Mouse (Mus musculus) intestine, embryonic 15.5 days (tissue): ENCODE data around the gene Chd9. TPM values are rescaled to one million over a fixed set of nuclear protein-coding genes. Genes with fewer than 3 reads are reported as not detected.
"Not testable (repeated sequence)": the region's sequence is repeated elsewhere in the genome, so short reads cannot be mapped to it uniquely, and the experiment has no call there.

Source experiments
- ATAC-seq: fragments of 200-750 bp; cut with Nextera tagmentation; 2 replicates; pipeline ENCODE4 v1.8.0; 2017; ENCODE audit warnings: moderate TSS enrichment, moderate library complexity
- H3K27ac ChIP-seq: fragments of 300-500 bp; sonication (generic); 2 replicates; pipeline ENCODE4 v1.5.1; 2015; ENCODE audit warnings: mild to moderate bottlenecking, inconsistent platforms
- H3K27me3 ChIP-seq: fragments of 300-500 bp; sonication (generic); replicated peaks from 2 replicates; pipeline ENCODE4 v1.6.1; 2015; ENCODE audit warnings: inconsistent platforms
- H3K36me3 ChIP-seq: fragments of 300-500 bp; sonication (generic); 2 replicates; pipeline ENCODE4 v1.6.1; 2015; ENCODE audit warnings: inconsistent platforms
- H3K4me1 ChIP-seq: fragments of 300-500 bp; sonication (generic); replicated peaks from 2 replicates; pipeline ENCODE4 v1.6.1; 2015; ENCODE audit warnings: inconsistent platforms
- H3K4me2 ChIP-seq: fragments of 300-500 bp; sonication (generic); replicated peaks from 2 replicates; pipeline ENCODE4 v1.6.1; 2015; ENCODE audit warnings: mild to moderate bottlenecking, inconsistent platforms
- H3K4me3 ChIP-seq: fragments of 300-500 bp; sonication (generic); replicated peaks from 2 replicates; pipeline ENCODE4 v1.5.1; 2015; ENCODE audit warnings: inconsistent platforms
- H3K9ac ChIP-seq: fragments of 300-500 bp; sonication (generic); 2 replicates; pipeline ENCODE4 v1.6.1; 2015; ENCODE audit warnings: inconsistent platforms
- H3K9me3 ChIP-seq: fragments of 300-500 bp; sonication (generic); 2 replicates; pipeline ENCODE4 v1.6.1; 2016; ENCODE audit warnings: inconsistent platforms
- WGBS: fragments of 180-500 bp; shearing (Covaris S2); methylation state at CpG from one replicate; pipeline ENCODE4 v1.1.7; 2015; 5-methylcytosine and 5-hydroxymethylcytosine counted together
- polyA plus RNA-seq: library from polyadenylated mRNA; unstranded; fragments of >200 nt; fragmentation: Nextera tagmentation; extraction: Ambion mirVana; gene quantifications from 2 replicates; pipeline ENCODE4 v1.2.1, GENCODE M21; 2015

Gene Chd9
- polyA plus RNA-seq, 1 experiment from 2014 or later = 154 TPM

GRCm38 (mm10) chr8:90906922-90907321, 78.8 kb downstream of the Chd9 start:
- Histone ChIP-seq H3K27me3 (no peaks in the 10 kb centered on the region), H3K27ac (no peak overlapping the region), H3K4me1 (no peaks in the 10 kb centered on the region), H3K4me2 (peak overlapping the region; percentile 93; the same call in 1 of the 2 replicates), H3K4me3 (no peak overlapping the region; the same call in 1 of the 2 replicates), H3K36me3 (no peaks in the 10 kb centered on the region), H3K9me3 (no peaks in the 10 kb centered on the region), H3K9ac (no peak overlapping the region)
- WGBS = 95% methylated on average over 4 of the region's 4 CpGs
- ATAC-seq = no peak

GRCm38 (mm10) chr8:90907516-90907847, 79.3 kb downstream of the Chd9 start:
- Histone ChIP-seq H3K4me1 (no peaks in the 10 kb centered on the region), H3K4me3 (peak overlapping the region; percentile 79), H3K36me3 (no peaks in the 10 kb centered on the region), H3K27ac (peak overlapping the region; percentile 90), H3K27me3 (no peaks in the 10 kb centered on the region), H3K9ac (peak overlapping the region; percentile 82), H3K4me2 (peak overlapping the region; percentile 93), H3K9me3 (no peaks in the 10 kb centered on the region)
- 0 out of 2 replicates have a peak, but pooled peaks have one; percentile 1 for ATAC-seq
- WGBS = 21% methylated on average over 10 of the region's 10 CpGs

GRCm38 (mm10) chr8:90907848-90908551, 79.8 kb downstream of the Chd9 start:
- ATAC-seq = peak; percentile 98
- Histone ChIP-seq H3K9me3 (no peaks in the 10 kb centered on the region), H3K4me3 (peak overlapping the region; percentile 79), H3K4me1 (no peaks in the 10 kb centered on the region), H3K27me3 (no peaks in the 10 kb centered on the region), H3K27ac (peak overlapping the region; percentile 90), H3K36me3 (no peaks in the 10 kb centered on the region), H3K9ac (peak overlapping the region; percentile 82), H3K4me2 (peak overlapping the region; percentile 93)
- WGBS = under 1% methylated on average over 83 of the region's 89 CpGs

- Histone ChIP-seq H3K36me3 (no peaks in the 10 kb centered on the region), H3K4me2 (peak overlapping the region; percentile 93), H3K27me3 (no peaks in the 10 kb centered on the region), H3K27ac (peak overlapping the region; percentile 90), H3K4me1 (no peaks in the 10 kb centered on the region), H3K9ac (peak overlapping the region; percentile 82), H3K4me3 (peak overlapping the region; percentile 79), H3K9me3 (no peaks in the 10 kb centered on the region)
- WGBS = under 1% methylated on average over 70 of the region's 89 CpGs
- ATAC-seq = peak; percentile 57
These were observed 80.7 kb downstream of the Chd9 start for GRCm38 (mm10) chr8:90908580-90909471.

DNA sequence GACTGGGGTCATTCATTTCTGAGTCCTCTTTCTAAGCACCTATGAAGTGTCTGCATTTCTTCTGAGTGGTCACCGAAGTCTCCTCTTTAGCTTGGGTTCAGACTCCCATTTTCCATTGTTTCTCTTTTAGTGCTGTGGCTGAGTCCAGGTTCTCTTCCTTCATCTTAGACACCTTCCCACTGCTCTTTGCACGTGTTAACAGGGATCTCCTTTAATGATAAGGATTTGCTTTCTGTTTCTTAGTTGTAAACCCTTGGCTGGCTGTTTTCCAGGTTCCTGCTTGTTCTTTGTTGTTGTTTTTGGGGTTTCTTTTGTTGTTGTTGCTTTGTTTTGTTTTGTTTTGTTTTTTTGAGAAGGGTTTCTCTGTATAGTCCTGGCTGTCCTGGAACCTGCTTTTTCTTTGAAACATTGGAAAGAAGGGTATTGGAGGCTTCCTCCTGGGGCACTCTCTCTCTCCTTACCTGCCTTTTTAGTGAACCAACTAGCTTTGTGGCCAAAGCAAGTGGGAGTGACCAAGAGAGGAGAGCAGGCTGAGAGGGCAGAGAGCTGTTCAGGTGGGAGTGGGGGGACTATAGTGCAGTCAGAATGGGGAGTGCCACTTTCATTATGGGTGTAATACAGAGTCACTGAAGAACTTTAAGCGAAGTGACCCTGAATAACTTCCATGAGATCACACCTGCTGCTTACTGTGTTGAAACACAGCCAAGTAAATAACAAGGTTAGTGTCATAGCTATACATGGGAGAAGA, 95.2 kb downstream of the Chd9 start:
- Histone ChIP-seq H3K9ac (no peak overlapping the region), H3K27me3 (no peaks in the 10 kb centered on the region), H3K4me3 (no peak overlapping the region), H3K27ac (no peak overlapping the region), H3K4me1 (no peaks in the 10 kb centered on the region), H3K4me2 (no peak overlapping the region), H3K36me3 (no peaks in the 10 kb centered on the region), H3K9me3 (no peaks in the 10 kb centered on the region)
- ATAC-seq = peak; percentile 58; the same call in 1 of the 2 replicates
- 63% methylated on average over 3 of the region's 3 CpGs for WGBS

DNA sequence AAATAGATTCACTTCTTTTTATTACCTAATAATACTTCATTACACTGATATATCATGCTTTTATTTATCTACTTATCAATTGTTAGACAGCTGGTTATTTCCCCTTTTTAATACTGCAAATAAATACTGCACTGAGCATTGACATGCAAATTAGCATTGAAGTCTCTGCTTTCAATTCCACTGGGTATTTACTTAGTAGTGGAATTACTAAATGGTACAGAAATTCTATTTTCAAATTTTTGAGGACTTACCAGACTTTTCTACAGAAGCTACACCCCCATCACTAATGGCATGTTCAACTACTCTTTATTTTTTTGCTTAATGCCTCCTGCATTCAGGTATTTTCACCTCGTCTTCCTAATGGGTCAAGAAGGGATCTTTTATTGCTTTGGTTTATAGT, 100.3 kb downstream of the Chd9 start:
- ATAC-seq = no peak
- 76% methylated on average over 1 of the region's 1 CpGs for WGBS
- H3K27me3 ChIP-seq = no peaks in the 10 kb centered on the region
- no peaks in the 10 kb centered on the region for H3K9me3 ChIP-seq
- peaks cover 3% of the 10 kb centered on the region; the same call in 1 of the 2 replicates for H3K36me3 ChIP-seq
- no peak overlapping the region for H3K27ac ChIP-seq
- no peaks in the 10 kb centered on the region for H3K4me1 ChIP-seq
- H3K4me2 ChIP-seq = no peak overlapping the region
- H3K9ac ChIP-seq = no peak overlapping the region
- no peak overlapping the region for H3K4me3 ChIP-seq

- H3K4me1 ChIP-seq, ATAC-seq, H3K9me3 ChIP-seq, H3K4me3 ChIP-seq, H3K9ac ChIP-seq, H3K27me3 ChIP-seq, H3K36me3 ChIP-seq, H3K4me2 ChIP-seq, H3K27ac ChIP-seq: not testable (repeated sequence)
These were observed 102.0 kb downstream of the Chd9 start for GRCm38 (mm10) chr8:90930125-90930524.

DNA sequence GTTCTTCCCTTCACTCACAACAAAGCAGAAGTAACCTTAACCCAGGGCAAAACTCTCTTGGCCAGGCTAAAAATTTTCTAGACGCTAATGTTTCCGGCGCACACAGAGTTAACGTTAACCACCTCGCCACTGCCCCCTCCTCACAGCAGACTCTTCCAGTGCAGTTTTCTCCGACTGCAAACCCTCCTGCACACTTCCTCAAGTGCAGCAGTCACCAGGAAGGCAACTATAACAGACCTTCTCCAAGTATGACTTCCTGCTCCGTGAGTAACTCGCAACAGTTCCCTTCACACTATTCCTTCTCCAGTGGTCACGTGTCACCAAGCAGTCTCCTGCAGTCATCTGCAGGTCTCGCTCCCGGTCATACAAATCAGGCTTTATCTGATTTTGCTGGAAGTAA, 104.8 kb downstream of the Chd9 start:
- Histone ChIP-seq H3K4me2 (no peak overlapping the region), H3K4me3 (no peak overlapping the region), H3K9me3 (no peaks in the 10 kb centered on the region), H3K36me3 (peaks cover 3% of the 10 kb centered on the region; the same call in 1 of the 2 replicates), H3K27ac (no peak overlapping the region), H3K4me1 (no peaks in the 10 kb centered on the region), H3K9ac (no peak overlapping the region), H3K27me3 (no peaks in the 10 kb centered on the region)
- 48% methylated on average over 11 of the region's 11 CpGs for WGBS
- no peak for ATAC-seq

- H3K9me3 ChIP-seq = no peaks in the 10 kb centered on the region
- WGBS = 90% methylated on average over 1 of the region's 1 CpGs
- peaks cover 3% of the 10 kb centered on the region; the same call in 1 of the 2 replicates for H3K36me3 ChIP-seq
- no peak overlapping the region for H3K9ac ChIP-seq
- no peak for ATAC-seq
- no peak overlapping the region for H3K27ac ChIP-seq
- no peak overlapping the region for H3K4me2 ChIP-seq
- H3K4me3 ChIP-seq = no peak overlapping the region
- H3K27me3 ChIP-seq = no peaks in the 10 kb centered on the region
- H3K4me1 ChIP-seq = no peaks in the 10 kb centered on the region
These were observed 106.6 kb downstream of the Chd9 start for GRCm38 (mm10) chr8:90934786-90935185.

GRCm38 (mm10) chr8:90936840-90937239, 108.7 kb downstream of the Chd9 start:
- ATAC-seq = no peak
- Histone ChIP-seq H3K9ac (no peak overlapping the region), H3K4me1 (no peaks in the 10 kb centered on the region), H3K36me3 (peaks cover 3% of the 10 kb centered on the region; the same call in 1 of the 2 replicates), H3K4me2 (no peak overlapping the region), H3K9me3 (no peaks in the 10 kb centered on the region), H3K27me3 (no peaks in the 10 kb centered on the region), H3K27ac (no peak overlapping the region), H3K4me3 (no peak overlapping the region)
- 55% methylated on average over 1 of the region's 1 CpGs for WGBS

- WGBS = 80% methylated on average over 4 of the region's 4 CpGs
- Histone ChIP-seq H3K4me3 (no peak overlapping the region), H3K4me2 (no peak overlapping the region), H3K36me3 (no peaks in the 10 kb centered on the region), H3K4me1 (no peaks in the 10 kb centered on the region), H3K9ac (no peak overlapping the region), H3K27me3 (no peaks in the 10 kb centered on the region), H3K9me3 (no peaks in the 10 kb centered on the region), H3K27ac (no peak overlapping the region)
- peak; percentile 23; the same call in 1 of the 2 replicates for ATAC-seq
These were observed 110.3 kb downstream of the Chd9 start for GRCm38 (mm10) chr8:90938352-90938930.

- Histone ChIP-seq H3K9me3 (no peaks in the 10 kb centered on the region), H3K27me3 (no peaks in the 10 kb centered on the region), H3K36me3 (no peaks in the 10 kb centered on the region), H3K4me2 (no peak overlapping the region), H3K4me3 (no peak overlapping the region), H3K4me1 (no peaks in the 10 kb centered on the region), H3K9ac (no peak overlapping the region), H3K27ac (no peak overlapping the region)
- no peak for ATAC-seq
- 68% methylated on average over 1 of the region's 1 CpGs for WGBS
These were observed 111.7 kb downstream of the Chd9 start for GRCm38 (mm10) chr8:90939867-90940266.
